Mouse (Mus musculus): ENCODE measurements at regions not wholly inside any gene's neighbourhood (a gene's known extent, or its start where the extent isn't known, plus 50 kb on each side); places are given as distances from the start of the nearest gene placed in this dataset.

- no peak for TF ChIP-seq E2F4 (IDR thresholded peaks at IDR 0.05; ENCODE audit: borderline replicate concordance, low read depth, low read length)
- no peak for TF ChIP-seq USF2 (IDR thresholded peaks at IDR 0.05; ENCODE audit: borderline replicate concordance in 1 of 2, insufficient read depth in 1 of 2, low read depth in 1 of 2, low read length in 2 of 2)
- no peak for TF ChIP-seq KAT2A (conservative IDR thresholded peaks at IDR 0.05; ENCODE audit: low read depth, low read length)
- TF ChIP-seq ZNF384 (IDR thresholded peaks at IDR 0.05; ENCODE audit: low read depth, low read length): no peak
- Histone ChIP-seq H3K27me3 (ENCODE audit: control insufficient read depth in 1 of 2, insufficient read depth in 2 of 2, low read length in 2 of 2) (no peaks in the 10 kb centered on the region), H3K4me1 (ENCODE audit: control insufficient read depth in 1 of 2, insufficient read depth in 2 of 2, low read length in 2 of 2) (no peaks in the 10 kb centered on the region), H3K9ac (ENCODE audit: control insufficient read depth, low read depth, low read length, poor library complexity, severe bottlenecking) (no peak overlapping the region), H3K9me3 (replicated peaks; ENCODE audit: insufficient read depth, low read length) (no peaks in the 10 kb centered on the region), H3K27ac (ENCODE audit: control insufficient read depth, low read depth, low read length) (no peak overlapping the region), H3K79me2 (ENCODE audit: control insufficient read depth, insufficient read depth, low read length, poor library complexity) (no peaks in the 10 kb centered on the region), H3K36me3 (ENCODE audit: control insufficient read depth in 1 of 2, insufficient read depth in 2 of 2, low read length in 2 of 2) (no peaks in the 10 kb centered on the region), H3K4me3 (ENCODE audit: control insufficient read depth in 1 of 2, insufficient read depth in 1 of 2, low read depth in 2 of 2, low read length in 2 of 2) (no peak overlapping the region)
- DNase-seq (ENCODE audit: low read depth, low spot score): no peak
These were observed 61.9 kb downstream of the Spata19 start for GRCm38 (mm10) chr9:27458335-27459040.

GRCm38 (mm10) chr9:27461029-27461428 is 64.4 kb downstream of the Spata19 start:
- Histone ChIP-seq H3K27me3 (ENCODE audit: control insufficient read depth in 1 of 2, insufficient read depth in 2 of 2, low read length in 2 of 2) (no peaks in the 10 kb centered on the region), H3K9ac (ENCODE audit: control insufficient read depth, low read depth, low read length, poor library complexity, severe bottlenecking) (no peak overlapping the region), H3K27ac (ENCODE audit: control insufficient read depth, low read depth, low read length) (no peak overlapping the region), H3K4me1 (ENCODE audit: control insufficient read depth in 1 of 2, insufficient read depth in 2 of 2, low read length in 2 of 2) (no peaks in the 10 kb centered on the region), H3K4me3 (ENCODE audit: control insufficient read depth in 1 of 2, insufficient read depth in 1 of 2, low read depth in 2 of 2, low read length in 2 of 2) (no peak overlapping the region), H3K9me3 (replicated peaks; ENCODE audit: insufficient read depth, low read length) (no peaks in the 10 kb centered on the region), H3K36me3 (ENCODE audit: control insufficient read depth in 1 of 2, insufficient read depth in 2 of 2, low read length in 2 of 2) (no peaks in the 10 kb centered on the region), H3K79me2 (ENCODE audit: control insufficient read depth, insufficient read depth, low read length, poor library complexity) (no peaks in the 10 kb centered on the region)
- no peak for TF ChIP-seq RAD21 (IDR thresholded peaks at IDR 0.05; ENCODE audit: low read depth, low read length)
- no peak for TF ChIP-seq CHD1 (IDR thresholded peaks at IDR 0.05; ENCODE audit: low read depth, low read length)
- no peak for DNase-seq (ENCODE audit: low read depth, low spot score)

- Histone ChIP-seq H3K9me3 (replicated peaks; ENCODE audit: insufficient read depth, low read length) (no peaks in the 10 kb centered on the region), H3K79me2 (ENCODE audit: control insufficient read depth, insufficient read depth, low read length, poor library complexity) (no peaks in the 10 kb centered on the region), H3K4me1 (ENCODE audit: control insufficient read depth in 1 of 2, insufficient read depth in 2 of 2, low read length in 2 of 2) (no peaks in the 10 kb centered on the region), H3K27me3 (ENCODE audit: control insufficient read depth in 1 of 2, insufficient read depth in 2 of 2, low read length in 2 of 2) (no peaks in the 10 kb centered on the region), H3K27ac (ENCODE audit: control insufficient read depth, low read depth, low read length) (no peak overlapping the region), H3K4me3 (ENCODE audit: control insufficient read depth in 1 of 2, insufficient read depth in 1 of 2, low read depth in 2 of 2, low read length in 2 of 2) (no peak overlapping the region), H3K9ac (ENCODE audit: control insufficient read depth, low read depth, low read length, poor library complexity, severe bottlenecking) (no peak overlapping the region), H3K36me3 (ENCODE audit: control insufficient read depth in 1 of 2, insufficient read depth in 2 of 2, low read length in 2 of 2) (no peaks in the 10 kb centered on the region)
- no peak for DNase-seq (ENCODE audit: low read depth, low spot score)
- TF ChIP-seq POLR2AphosphoS5 (IDR thresholded peaks at IDR 0.05; ENCODE audit: borderline replicate concordance, low read depth, low read length) (no peak), HCFC1 (IDR thresholded peaks at IDR 0.05; ENCODE audit: low read depth, low read length) (no peak), USF2 (IDR thresholded peaks at IDR 0.05; ENCODE audit: borderline replicate concordance in 1 of 2, insufficient read depth in 1 of 2, low read depth in 1 of 2, low read length in 2 of 2) (no peak), POLR2A (IDR thresholded peaks at IDR 0.05; ENCODE audit: control insufficient read depth in 1 of 2, insufficient read depth in 1 of 2, low read depth in 1 of 2, low read length in 2 of 2, poor library complexity in 1 of 2) (no peak), MYC (IDR thresholded peaks at IDR 0.05; ENCODE audit: low read depth, low read length) (no peak), GATA1 (IDR thresholded peaks at IDR 0.05; ENCODE audit: low read depth, low read length) (no peak), USF1 (IDR thresholded peaks at IDR 0.05; ENCODE audit: low read depth, low read length) (no peak), ZMIZ1 (IDR thresholded peaks at IDR 0.05; ENCODE audit: low read depth, low read length) (no peak), SMC3 (IDR thresholded peaks at IDR 0.05; ENCODE audit: low read depth, low read length) (no peak)
These were observed 67.4 kb downstream of the Spata19 start for GRCm38 (mm10) chr9:27464006-27464405.
